Mouse (Mus musculus): ENCODE measurements around the gene Retreg3.
"Not testable (repeated sequence)": the region's sequence is repeated elsewhere in the genome, so short reads cannot be mapped to it uniquely, and the experiment has no call there.

Retreg3 gene

GRCm38 (mm10) chr11:101148751-101149150 lies 29.1 kb upstream of the Retreg3 start:
- DNase-seq (ENCODE audit: low spot score in 2 of 2): no peak

GRCm38 (mm10) chr11:101146377-101146776 lies 26.7 kb upstream of the Retreg3 start:
- no peak for DNase-seq (ENCODE audit: low spot score in 2 of 2)

- no peak for DNase-seq (ENCODE audit: low spot score in 2 of 2)
Measured at GRCm38 (mm10) chr11:101143338-101144225, 23.9 kb upstream of the Retreg3 start.

GRCm38 (mm10) chr11:101142215-101142967 lies 22.7 kb upstream of the Retreg3 start:
- DNase-seq (ENCODE audit: low spot score in 2 of 2): no peak

- no peak for DNase-seq (ENCODE audit: low spot score in 2 of 2)
Measured at GRCm38 (mm10) chr11:101141088-101141487, 21.4 kb upstream of the Retreg3 start.

GRCm38 (mm10) chr11:101140164-101140819 lies 20.6 kb upstream of the Retreg3 start:
- DNase-seq (ENCODE audit: low spot score in 2 of 2): no peak

GRCm38 (mm10) chr11:101138536-101139181 lies 19.0 kb upstream of the Retreg3 start:
- DNase-seq (ENCODE audit: low spot score in 2 of 2): no peak

- no peak for DNase-seq (ENCODE audit: low spot score in 2 of 2)
Measured at GRCm38 (mm10) chr11:101137000-101137399, 17.3 kb upstream of the Retreg3 start.

- no peak for DNase-seq (ENCODE audit: low spot score in 2 of 2)
Measured at GRCm38 (mm10) chr11:101134217-101134865, 14.6 kb upstream of the Retreg3 start.

GRCm38 (mm10) chr11:101133037-101133436 lies 13.3 kb upstream of the Retreg3 start:
- DNase-seq (ENCODE audit: low spot score in 2 of 2): no peak

- DNase-seq (ENCODE audit: low spot score in 2 of 2): no peak
Measured at GRCm38 (mm10) chr11:101131701-101132100, 12.0 kb upstream of the Retreg3 start.

GRCm38 (mm10) chr11:101131187-101131586 lies 11.5 kb upstream of the Retreg3 start:
- DNase-seq (ENCODE audit: low spot score in 2 of 2): no peak

- DNase-seq (ENCODE audit: low spot score in 2 of 2): no peak
Measured at GRCm38 (mm10) chr11:101130056-101130756, 10.5 kb upstream of the Retreg3 start.

GRCm38 (mm10) chr11:101128996-101129577 lies 9.4 kb upstream of the Retreg3 start:
- no peak for DNase-seq (ENCODE audit: low spot score in 2 of 2)

- DNase-seq (ENCODE audit: low spot score in 2 of 2): no peak
Measured at GRCm38 (mm10) chr11:101127075-101127474, 7.4 kb upstream of the Retreg3 start.

- DNase-seq (ENCODE audit: low spot score in 2 of 2): not testable (repeated sequence)
Measured at GRCm38 (mm10) chr11:101125008-101125407, 5.3 kb upstream of the Retreg3 start.

GRCm38 (mm10) chr11:101124494-101124893 lies 4.8 kb upstream of the Retreg3 start:
- not testable (repeated sequence) for DNase-seq (ENCODE audit: low spot score in 2 of 2)

- no peak for DNase-seq (ENCODE audit: low spot score in 2 of 2)
Measured at GRCm38 (mm10) chr11:101120545-101121188, 974 bp upstream of the Retreg3 start.

- no peak for DNase-seq (ENCODE audit: low spot score in 2 of 2)
Measured at GRCm38 (mm10) chr11:101119131-101119760, 447 bp downstream of the Retreg3 start.

Data from right cerebral cortex, postnatal 36 days (tissue).